In the genomic region with DNA sequence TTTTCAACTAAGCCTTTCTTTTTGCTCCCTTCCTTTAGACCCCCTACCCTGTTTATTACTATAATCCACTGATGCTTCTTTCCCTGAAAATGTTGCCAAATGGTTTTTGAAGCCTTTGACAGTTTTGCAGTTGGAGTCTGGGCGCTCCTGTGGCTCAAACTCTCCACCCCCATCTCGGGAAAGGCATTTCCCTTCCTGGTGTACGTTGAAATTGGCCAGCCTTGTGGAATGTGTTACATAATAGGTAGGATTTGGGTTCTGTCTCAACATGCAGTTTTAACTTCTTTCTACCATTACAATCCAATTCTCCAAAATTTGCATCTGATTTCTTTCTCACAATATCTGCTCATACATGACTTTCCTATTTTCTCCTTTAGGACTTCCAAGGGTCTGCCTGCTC, we compare ENCODE assay signal across 29 mouse cellular contexts. TPM values are rescaled to one million over a fixed set of nuclear protein-coding genes. Genes with fewer than 3 reads are reported as not detected.
DNase-seq lines count a peak whose midpoint lies in the region; ATAC-seq and TF ChIP-seq lines count a peak whose summit lies in the region.
"Had no signal": no experiment of that assay in that cellular context is flagged by ENCODE, and none has a peak within 500 bp of the region (broad histone marks: within the 10 kb centered on the region; RNA-seq: fewer than 3 reads in every experiment).

No protein-coding gene starts in this region.

- no peak overlapping the region for H3K4me3 ChIP-seq in embryonic facial prominence, embryonic 11.5 days (ENCODE audit: low read depth, low read length)
- H3K4me3 ChIP-seq in embryonic facial prominence, embryonic 10.5 days = no peak overlapping the region
- no peak overlapping the region for H3K4me3 ChIP-seq in lung, postnatal 0 days (ENCODE audit: low read depth, low read length)
- H3K4me3 ChIP-seq: embryonic facial prominence, embryonic 15.5 days; forebrain, embryonic 15.5 days; gastrocnemius, adult 2 months; hindbrain, embryonic 12.5 days; hindbrain, embryonic 15.5 days had no signal

- H3K36me3 ChIP-seq in embryonic facial prominence, embryonic 11.5 days (replicated peaks; ENCODE audit: control insufficient read depth, insufficient read depth, low read depth, low read length) = no peaks in the 10 kb centered on the region
- no peaks in the 10 kb centered on the region for H3K36me3 ChIP-seq in embryonic facial prominence, embryonic 10.5 days (replicated peaks)
- no peaks in the 10 kb centered on the region for H3K36me3 ChIP-seq in lung, postnatal 0 days (ENCODE audit: insufficient read depth, low read length)
- H3K36me3 ChIP-seq: embryonic facial prominence, embryonic 15.5 days; forebrain, embryonic 15.5 days; G1E; hindbrain, embryonic 12.5 days; hindbrain, embryonic 15.5 days had no signal

- no peak overlapping the region for H3K9ac ChIP-seq in embryonic facial prominence, embryonic 11.5 days (replicated peaks; ENCODE audit: low read length)
- H3K9ac ChIP-seq in lung, postnatal 0 days (replicated peaks; ENCODE audit: low read depth) = no peak overlapping the region
- H3K9ac ChIP-seq: embryonic facial prominence, embryonic 15.5 days; forebrain, embryonic 15.5 days; hindbrain, embryonic 12.5 days; hindbrain, embryonic 15.5 days had no signal

- no peak for ATAC-seq in embryonic facial prominence, embryonic 11.5 days (replicated peaks; ENCODE audit: insufficient number of reproducible peaks, low FRiP score, low TSS enrichment, low read depth)
- ATAC-seq in lung, postnatal 0 days = no peak
- ATAC-seq: forebrain, embryonic 15.5 days; intestine, postnatal 0 days; Patski had no signal

- no peak overlapping the region for H3K4me2 ChIP-seq in embryonic facial prominence, embryonic 11.5 days (ENCODE audit: low read depth, low read length)
- H3K4me2 ChIP-seq in lung, postnatal 0 days (replicated peaks; ENCODE audit: low read depth, low read length) = no peak overlapping the region
- H3K4me2 ChIP-seq: embryonic facial prominence, embryonic 15.5 days; forebrain, embryonic 15.5 days; heart, embryonic 11.5 days; hindbrain, embryonic 12.5 days; hindbrain, embryonic 15.5 days had no signal

- H3K27ac ChIP-seq in embryonic facial prominence, embryonic 11.5 days (replicated peaks; ENCODE audit: low read depth, low read length) = no peak overlapping the region
- no peak overlapping the region for H3K27ac ChIP-seq in embryonic facial prominence, embryonic 10.5 days (replicated peaks)
- no peak overlapping the region for H3K27ac ChIP-seq in lung, postnatal 0 days (ENCODE audit: low read length)
- H3K27ac ChIP-seq: embryonic facial prominence, embryonic 15.5 days; forebrain, embryonic 15.5 days; gastrocnemius, adult 2 months; hindbrain, embryonic 12.5 days; hindbrain, embryonic 15.5 days had no signal

- no peak for TF ChIP-seq EP300 in lung, postnatal 0 days (IDR thresholded peaks at IDR 0.05)

- H3K27me3 ChIP-seq in embryonic facial prominence, embryonic 11.5 days (ENCODE audit: control insufficient read depth, insufficient read depth, low read length) = no peaks in the 10 kb centered on the region
- H3K27me3 ChIP-seq in embryonic facial prominence, embryonic 10.5 days (replicated peaks; ENCODE audit: low read depth, poor library complexity, severe bottlenecking) = peaks cover 26% of the 10 kb centered on the region
- H3K27me3 ChIP-seq in lung, postnatal 0 days (replicated peaks; ENCODE audit: insufficient read depth, low read length) = no peaks in the 10 kb centered on the region
- H3K27me3 ChIP-seq: CH12.LX; embryonic facial prominence, embryonic 15.5 days; forebrain, embryonic 15.5 days; hindbrain, embryonic 12.5 days; hindbrain, embryonic 15.5 days had no signal

- DNase-seq in embryonic facial prominence, embryonic 11.5 days (ENCODE audit: low spot score) = peak; percentile 11
- no peak for DNase-seq in embryonic facial prominence, embryonic 10.5 days (ENCODE audit: low spot score)
- DNase-seq in lung, postnatal 25 days (ENCODE audit: low spot score) = peak; percentile 1
- DNase-seq in lung, postnatal 0 days (ENCODE audit: low spot score) = no peak
- peak; percentile 8 for DNase-seq in brain, adult 2 months (ENCODE audit: low read depth, low spot score)
- no peak for DNase-seq in cerebellum, postnatal 14 days
- DNase-seq: adrenal gland, postnatal 10 days; adrenal gland, postnatal 36 days; B cell, adult 2 months; cerebellum, adult 11 months; cerebellum, adult 2 months; cerebellum, adult 9-11 months; cerebellum, postnatal 36 days; gastrocnemius, adult 2 months; gastrocnemius, postnatal 14 days; heart, adult 11 months had no signal

- no peaks in the 10 kb centered on the region for H3K4me1 ChIP-seq in embryonic facial prominence, embryonic 11.5 days (ENCODE audit: control insufficient read depth, insufficient read depth, low read length)
- peaks cover 12% of the 10 kb centered on the region for H3K4me1 ChIP-seq in embryonic facial prominence, embryonic 10.5 days
- H3K4me1 ChIP-seq in lung, postnatal 0 days (ENCODE audit: insufficient read depth, low read depth, low read length) = no peaks in the 10 kb centered on the region
- H3K4me1 ChIP-seq: embryonic facial prominence, embryonic 15.5 days; forebrain, embryonic 15.5 days; hindbrain, embryonic 12.5 days; hindbrain, embryonic 15.5 days had no signal

- no peak for TF ChIP-seq CTCF in lung, postnatal 0 days (IDR thresholded peaks at IDR 0.05)

- H3K9me3 ChIP-seq in embryonic facial prominence, embryonic 11.5 days (replicated peaks; ENCODE audit: control insufficient read depth, low read length) = no peaks in the 10 kb centered on the region
- no peaks in the 10 kb centered on the region for H3K9me3 ChIP-seq in embryonic facial prominence, embryonic 10.5 days
- H3K9me3 ChIP-seq in lung, postnatal 0 days (ENCODE audit: low read length) = no peaks in the 10 kb centered on the region
- H3K9me3 ChIP-seq: embryonic facial prominence, embryonic 15.5 days; forebrain, embryonic 15.5 days; G1E; hindbrain, embryonic 12.5 days; hindbrain, embryonic 15.5 days had no signal

- 21% methylated on average over 3 of the region's 3 CpGs for WGBS in embryonic facial prominence, embryonic 11.5 days
- 36% methylated on average over 3 of the region's 3 CpGs for WGBS in embryonic facial prominence, embryonic 10.5 days
- 13% methylated on average over 3 of the region's 3 CpGs for WGBS in lung, postnatal 0 days

RNA-seq across cellular contexts. Expression of gene Frmd7, which starts 23.8 kb away (rescaled TPM):
- not detected in 2 replicates for polyA plus RNA-seq in embryonic facial prominence, embryonic 11.5 days (2014; fragmentation: Nextera tagmentation; extraction: Ambion mirVana)
- 0.40 and 0.82 TPM in 2 replicates for polyA plus RNA-seq in embryonic facial prominence, embryonic 10.5 days (2016; fragmentation: Nextera tagmentation; extraction: Ambion mirVana)
- not detected in 2 replicates for polyA plus RNA-seq in lung, postnatal 0 days (2015; fragmentation: Nextera tagmentation; extraction: Ambion mirVana)
- polyA plus RNA-seq: forebrain, embryonic 11.5 days; G1E; heart, embryonic 11.5 days; heart, embryonic 14.5 days; heart, postnatal 0 days; hindbrain, embryonic 12.5 days; intestine, embryonic 14.5 days; Patski had no signal

Comparison
In these comparisons a context has a peak if more than half of its experiments do, and no peak if none do; other contexts are left out.
1. DNase-seq: peak in embryonic facial prominence, embryonic 11.5 days (single experiment), lung, postnatal 25 days (single experiment) and brain, adult 2 months (single experiment); none in embryonic facial prominence, embryonic 10.5 days (single experiment), lung, postnatal 0 days (single experiment) and cerebellum, postnatal 14 days (0 of 2).